Mouse (Mus musculus) stomach, embryonic 15.5 days (tissue): ENCODE measurements around the gene Ttc13. TPM values are rescaled to one million over a fixed set of nuclear protein-coding genes. Genes with fewer than 3 reads are reported as not detected.

Source experiments
- ATAC-seq: fragments of 200-750 bp; cut with Nextera tagmentation; 2 replicates; pipeline ENCODE4 v1.8.0; 2017; ENCODE audit warnings: low read depth, moderate number of reproducible peaks, moderate TSS enrichment; ENCODE audit not compliant: insufficient read depth, low FRiP score
- H3K27ac ChIP-seq: fragments of 300-500 bp; sonication (generic); 2 replicates; pipeline ENCODE4 v1.5.1; 2015; ENCODE audit warnings: mild to moderate bottlenecking, inconsistent platforms
- H3K27me3 ChIP-seq: fragments of 300-500 bp; sonication (generic); replicated peaks from 2 replicates; pipeline ENCODE4 v1.6.1; 2015; ENCODE audit warnings: inconsistent platforms
- H3K36me3 ChIP-seq: fragments of 300-500 bp; sonication (generic); 2 replicates; pipeline ENCODE4 v1.6.1; 2015; ENCODE audit warnings: inconsistent platforms
- H3K4me1 ChIP-seq: fragments of 300-500 bp; sonication (generic); 2 replicates; pipeline ENCODE4 v1.6.1; 2015; ENCODE audit warnings: inconsistent platforms
- H3K4me2 ChIP-seq: fragments of 300-500 bp; sonication (generic); 2 replicates; pipeline ENCODE4 v1.6.1; 2015; ENCODE audit warnings: mild to moderate bottlenecking, inconsistent platforms
- H3K4me3 ChIP-seq: fragments of 300-500 bp; sonication (generic); replicated peaks from 2 replicates; pipeline ENCODE4 v1.5.1; 2015; ENCODE audit warnings: inconsistent platforms
- H3K9ac ChIP-seq: fragments of 300-500 bp; sonication (generic); 2 replicates; pipeline ENCODE4 v1.6.1; 2015; ENCODE audit warnings: inconsistent platforms
- H3K9me3 ChIP-seq: fragments of 300-500 bp; sonication (generic); 2 replicates; pipeline ENCODE4 v1.6.1; 2016; ENCODE audit warnings: inconsistent platforms
- WGBS: fragments of 180-500 bp; shearing (Covaris S2); methylation state at CpG from one replicate; pipeline ENCODE4 v1.1.7; 2015; 5-methylcytosine and 5-hydroxymethylcytosine counted together
- polyA plus RNA-seq: library from polyadenylated mRNA; unstranded; fragments of >200 nt; fragmentation: Nextera tagmentation; extraction: Ambion mirVana; gene quantifications from 2 replicates; pipeline ENCODE4 v1.2.1, GENCODE M21; 2015

Ttc13 gene
- polyA plus RNA-seq, 1 experiment from 2014 or later: 45.9 TPM

GRCm38 (mm10) chr8:124702183-124702582, 19.6 kb downstream of the Ttc13 start:
- no peak overlapping the region for H3K4me3 ChIP-seq
- no peak overlapping the region for H3K9ac ChIP-seq
- no peak for ATAC-seq
- H3K36me3 ChIP-seq: peaks cover 11% of the 10 kb centered on the region; the same call in 1 of the 2 replicates
- no peak overlapping the region for H3K27ac ChIP-seq
- H3K9me3 ChIP-seq: no peaks in the 10 kb centered on the region
- no peak overlapping the region for H3K4me2 ChIP-seq
- H3K4me1 ChIP-seq: no peaks in the 10 kb centered on the region
- H3K27me3 ChIP-seq: no peaks in the 10 kb centered on the region
- 86% methylated on average over 3 of the region's 3 CpGs for WGBS

- H3K27me3 ChIP-seq: no peaks in the 10 kb centered on the region
- H3K27ac ChIP-seq: no peak overlapping the region
- no peaks in the 10 kb centered on the region for H3K4me1 ChIP-seq
- no peak overlapping the region for H3K9ac ChIP-seq
- peaks cover 11% of the 10 kb centered on the region; the same call in 1 of the 2 replicates for H3K36me3 ChIP-seq
- no peak overlapping the region for H3K4me3 ChIP-seq
- no peaks in the 10 kb centered on the region for H3K9me3 ChIP-seq
- no peak for ATAC-seq
- 80% methylated on average over 9 of the region's 9 CpGs for WGBS
- H3K4me2 ChIP-seq: no peak overlapping the region
Measured at GRCm38 (mm10) chr8:124701023-124701422, 20.8 kb downstream of the Ttc13 start.

GRCm38 (mm10) chr8:124700271-124700670, 21.5 kb downstream of the Ttc13 start:
- H3K36me3 ChIP-seq: peaks cover 11% of the 10 kb centered on the region; the same call in 1 of the 2 replicates

GRCm38 (mm10) chr8:124695424-124696100, 26.2 kb downstream of the Ttc13 start:
- Histone ChIP-seq H3K9ac (no peak overlapping the region), H3K36me3 (peaks cover 15% of the 10 kb centered on the region; the same call in 1 of the 2 replicates), H3K27ac (no peak overlapping the region), H3K4me2 (no peak overlapping the region), H3K4me1 (no peaks in the 10 kb centered on the region), H3K27me3 (no peaks in the 10 kb centered on the region), H3K4me3 (no peak overlapping the region), H3K9me3 (no peaks in the 10 kb centered on the region)
- 93% methylated on average over 22 of the region's 22 CpGs for WGBS
- ATAC-seq: no peak

More at GRCm38 (mm10) chr8:124700271-124700670, 21.5 kb downstream of the Ttc13 start:
- no peak overlapping the region for H3K4me3 ChIP-seq
- H3K4me1 ChIP-seq: no peaks in the 10 kb centered on the region
- no peak overlapping the region for H3K4me2 ChIP-seq
- WGBS: 89% methylated on average over 5 of the region's 5 CpGs
- no peak overlapping the region for H3K27ac ChIP-seq
- H3K9ac ChIP-seq: no peak overlapping the region
- no peak for ATAC-seq
- no peaks in the 10 kb centered on the region for H3K27me3 ChIP-seq
- no peaks in the 10 kb centered on the region for H3K9me3 ChIP-seq

GRCm38 (mm10) chr8:124691706-124692105, 30.1 kb downstream of the Ttc13 start:
- H3K9ac ChIP-seq: no peak overlapping the region
- H3K36me3 ChIP-seq: peaks cover 14% of the 10 kb centered on the region; the same call in 1 of the 2 replicates
- H3K27me3 ChIP-seq: no peaks in the 10 kb centered on the region
- H3K4me2 ChIP-seq: no peak overlapping the region
- H3K4me1 ChIP-seq: no peaks in the 10 kb centered on the region
- no peaks in the 10 kb centered on the region for H3K9me3 ChIP-seq
- ATAC-seq: no peak
- 94% methylated on average over 4 of the region's 4 CpGs for WGBS
- no peak overlapping the region for H3K4me3 ChIP-seq
- H3K27ac ChIP-seq: no peak overlapping the region

- Histone ChIP-seq H3K9me3 (no peaks in the 10 kb centered on the region), H3K27ac (no peak overlapping the region), H3K36me3 (peaks cover 14% of the 10 kb centered on the region; the same call in 1 of the 2 replicates), H3K4me2 (no peak overlapping the region), H3K4me1 (no peaks in the 10 kb centered on the region), H3K4me3 (no peak overlapping the region), H3K9ac (no peak overlapping the region), H3K27me3 (no peaks in the 10 kb centered on the region)
- 90% methylated on average over 13 of the region's 13 CpGs for WGBS
- no peak for ATAC-seq
Measured at GRCm38 (mm10) chr8:124688899-124689298, 32.9 kb downstream of the Ttc13 start.

- H3K4me2 ChIP-seq: no peak overlapping the region
- H3K4me1 ChIP-seq: no peaks in the 10 kb centered on the region
- no peak for ATAC-seq
- 90% methylated on average over 10 of the region's 10 CpGs for WGBS
- H3K9me3 ChIP-seq: no peaks in the 10 kb centered on the region
- no peaks in the 10 kb centered on the region for H3K27me3 ChIP-seq
- H3K4me3 ChIP-seq: no peak overlapping the region
- peaks cover 31% of the 10 kb centered on the region; the same call in 1 of the 2 replicates for H3K36me3 ChIP-seq
- no peak overlapping the region for H3K27ac ChIP-seq
- H3K9ac ChIP-seq: no peak overlapping the region
Measured at GRCm38 (mm10) chr8:124682218-124682617, 39.6 kb downstream of the Ttc13 start.

- Histone ChIP-seq H3K9me3 (no peaks in the 10 kb centered on the region), H3K4me1 (no peaks in the 10 kb centered on the region), H3K4me3 (no peak overlapping the region), H3K27me3 (no peaks in the 10 kb centered on the region), H3K36me3 (peaks cover 31% of the 10 kb centered on the region; the same call in 1 of the 2 replicates), H3K4me2 (no peak overlapping the region), H3K9ac (no peak overlapping the region), H3K27ac (no peak overlapping the region)
- ATAC-seq: no peak
- 74% methylated on average over 10 of the region's 10 CpGs for WGBS
Measured at GRCm38 (mm10) chr8:124681792-124682157, 40.0 kb downstream of the Ttc13 start.

- WGBS: 79% methylated on average over 10 of the region's 10 CpGs
- no peak for ATAC-seq
- H3K36me3 ChIP-seq: peaks cover 31% of the 10 kb centered on the region; the same call in 1 of the 2 replicates
Measured at GRCm38 (mm10) chr8:124681077-124681791, 40.5 kb downstream of the Ttc13 start.

GRCm38 (mm10) chr8:124678246-124678645, 43.5 kb downstream of the Ttc13 start:
- H3K9ac ChIP-seq: no peak overlapping the region
- H3K9me3 ChIP-seq: no peaks in the 10 kb centered on the region
- 90% methylated on average over 13 of the region's 13 CpGs for WGBS
- no peaks in the 10 kb centered on the region for H3K4me1 ChIP-seq
- H3K27me3 ChIP-seq: no peaks in the 10 kb centered on the region
- H3K36me3 ChIP-seq: peaks cover 26% of the 10 kb centered on the region; the same call in 1 of the 2 replicates
- no peak overlapping the region for H3K4me2 ChIP-seq
- no peak overlapping the region for H3K4me3 ChIP-seq
- no peak overlapping the region for H3K27ac ChIP-seq
- ATAC-seq: no peak

More at GRCm38 (mm10) chr8:124681077-124681791, 40.5 kb downstream of the Ttc13 start:
- H3K9me3 ChIP-seq: no peaks in the 10 kb centered on the region
- no peak overlapping the region for H3K4me2 ChIP-seq
- no peaks in the 10 kb centered on the region for H3K4me1 ChIP-seq
- H3K4me3 ChIP-seq: no peak overlapping the region
- no peak overlapping the region for H3K27ac ChIP-seq
- H3K9ac ChIP-seq: no peak overlapping the region
- no peaks in the 10 kb centered on the region for H3K27me3 ChIP-seq

- H3K36me3 ChIP-seq: peaks cover 29% of the 10 kb centered on the region; the same call in 1 of the 2 replicates
- H3K4me3 ChIP-seq: no peak overlapping the region
- no peaks in the 10 kb centered on the region for H3K9me3 ChIP-seq
- H3K9ac ChIP-seq: no peak overlapping the region
- peak; percentile 59; the same call in 1 of the 2 replicates for ATAC-seq
- no peaks in the 10 kb centered on the region for H3K27me3 ChIP-seq
- no peaks in the 10 kb centered on the region for H3K4me1 ChIP-seq
- 47% methylated on average over 12 of the region's 12 CpGs for WGBS
- H3K27ac ChIP-seq: no peak overlapping the region
- H3K4me2 ChIP-seq: no peak overlapping the region
Measured at GRCm38 (mm10) chr8:124677486-124677885, 44.3 kb downstream of the Ttc13 start.

- Histone ChIP-seq H3K27me3 (no peaks in the 10 kb centered on the region), H3K9me3 (no peaks in the 10 kb centered on the region), H3K36me3 (peaks cover 31% of the 10 kb centered on the region; the same call in 1 of the 2 replicates), H3K4me2 (no peak overlapping the region), H3K9ac (no peak overlapping the region), H3K4me1 (no peaks in the 10 kb centered on the region), H3K27ac (no peak overlapping the region), H3K4me3 (no peak overlapping the region)
- peak; percentile 20; the same call in 1 of the 2 replicates for ATAC-seq
- WGBS: 89% methylated on average over 7 of the region's 7 CpGs
Measured at GRCm38 (mm10) chr8:124677078-124677477, 44.7 kb downstream of the Ttc13 start.
